Mouse (Mus musculus) olfactory bulb, adult 2 months (tissue): ENCODE data around the gene S100a14. TPM values are rescaled to one million over a fixed set of nuclear protein-coding genes. Genes with fewer than 3 reads are reported as not detected.

ENCODE experiments used
- H3K27ac ChIP-seq: fragments of 200-500 bp; 2 replicates; pipeline ENCODE4 v1.5.1; 2012; ENCODE audit warnings: low read depth, low read length; ENCODE audit not compliant: insufficient read depth
- H3K4me1 ChIP-seq: fragments of 200-500 bp; 2 replicates; pipeline ENCODE4 v1.6.1; 2012; ENCODE audit warnings: low read length; ENCODE audit not compliant: control insufficient read depth, insufficient read depth
- H3K4me3 ChIP-seq: fragments of 200-500 bp; 2 replicates; pipeline ENCODE4 v1.5.1; 2012; ENCODE audit warnings: mild to moderate bottlenecking, low read depth, low read length, moderate library complexity; ENCODE audit not compliant: insufficient read depth
- CTCF ChIP-seq: fragments of 200-500 bp; IDR thresholded peaks from 2 replicates; pipeline ENCODE4 v1.5.1; 2012; ENCODE audit warnings: low read depth, mild to moderate bottlenecking, low read length, moderate library complexity; ENCODE audit not compliant: insufficient read depth
- POLR2A ChIP-seq: fragments of 200-500 bp; IDR thresholded peaks from 2 replicates; pipeline ENCODE4 v1.6.1; 2012; ENCODE audit warnings: mild to moderate bottlenecking, low read depth, low read length, moderate library complexity; ENCODE audit not compliant: insufficient read depth
- WGBS: fragments of 180-500 bp; shearing (Covaris S2); methylation state at CpG from one replicate; pipeline ENCODE4 v1.1.7; 2018; 5-methylcytosine and 5-hydroxymethylcytosine counted together
- polyA plus RNA-seq: library from polyadenylated mRNA; stranded (reverse); fragments of >200 nt; gene quantifications from 2 replicates; pipeline ENCODE4 v1.2.4, GENCODE M21; 2012; ENCODE audit warnings: low replicate concordance; ENCODE audit not compliant: missing spikeins, insufficient read depth, insufficient read length

Gene S100a14
- polyA plus RNA-seq, 1 experiment: not detected

DNA sequence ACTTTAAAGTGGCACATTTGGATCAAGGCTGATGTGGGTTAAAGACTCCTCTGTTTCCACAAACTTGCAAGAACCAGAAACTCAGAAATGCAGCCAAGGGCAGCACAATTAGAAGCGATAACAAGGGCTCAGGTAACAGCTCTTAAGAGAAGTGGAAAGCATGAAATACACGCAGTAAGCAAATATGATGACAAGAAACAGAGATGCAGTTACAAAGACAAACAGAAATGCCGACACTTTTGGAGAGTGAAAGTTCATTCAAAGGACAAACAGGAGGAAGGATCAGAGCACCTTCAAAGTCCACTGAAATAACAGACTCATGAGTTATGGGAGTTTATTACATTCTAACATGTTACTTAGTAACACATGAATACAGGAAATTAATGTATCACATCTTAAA is 20.3 kb upstream of the S100a14 start:
- Histone ChIP-seq H3K27ac (no peak overlapping the region), H3K4me3 (no peak overlapping the region), H3K4me1 (peaks cover 4% of the 10 kb centered on the region)
- WGBS: 62% methylated on average over 3 of the region's 3 CpGs
- no peak for TF ChIP-seq CTCF

DNA sequence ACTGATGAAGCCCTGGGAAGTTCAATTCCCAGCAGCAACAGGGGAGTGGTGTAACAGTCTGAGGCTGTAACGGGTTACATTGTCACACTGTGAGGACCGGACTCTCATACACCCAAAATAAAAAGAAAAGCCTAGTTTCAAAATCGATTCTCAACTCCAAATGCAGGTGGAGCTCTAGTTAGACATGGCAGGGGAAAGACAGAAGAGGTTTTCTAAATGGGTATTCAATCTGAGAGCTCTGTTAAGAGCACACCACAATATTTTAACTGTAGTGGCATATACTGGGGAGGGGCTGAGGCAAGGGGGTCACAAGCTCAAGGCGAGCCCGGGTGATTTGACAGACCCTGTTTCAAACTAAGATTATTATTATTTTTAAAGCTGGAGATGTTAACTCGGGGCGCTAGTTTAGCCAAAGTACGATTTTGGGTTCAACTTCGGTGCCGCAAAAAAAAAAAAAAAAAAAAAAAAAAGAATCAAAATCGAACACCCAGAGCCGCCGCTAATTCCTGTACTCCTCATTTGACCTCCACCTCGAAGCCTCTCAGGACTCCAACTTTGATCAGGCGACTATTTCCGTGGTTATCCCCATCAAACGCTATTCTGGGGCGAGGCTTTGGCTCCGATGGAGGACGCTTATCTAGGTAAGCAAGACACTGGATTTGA is 18.2 kb upstream of the S100a14 start:
- WGBS: under 1% methylated on average over 20 of the region's 20 CpGs
- Histone ChIP-seq H3K27ac (peak overlapping the region; percentile 88), H3K4me3 (peak overlapping the region; percentile 99), H3K4me1 (peaks cover 4% of the 10 kb centered on the region)
- TF ChIP-seq CTCF (no peak), POLR2A (no peak)

GRCm38 (mm10) chr3:90508950-90509746 is 17.5 kb upstream of the S100a14 start, which contains the start of gene Chtop:
Gene Chtop (minus strand): TSS chr3:90509498.
- Histone ChIP-seq H3K4me1 (peaks cover 9% of the 10 kb centered on the region), H3K27ac (peak within 1 kb of the TSS; percentile 88), H3K4me3 (peak within 1 kb of the TSS; percentile 99)
- WGBS: under 1% methylated on average over 66 of the region's 66 CpGs
- TF ChIP-seq CTCF (no peak), POLR2A (no peak)

- 8% methylated on average over 2 of the region's 2 CpGs for WGBS
- Histone ChIP-seq H3K4me3 (peak overlapping the region; percentile 99; the same call in 1 of the 2 replicates), H3K4me1 (peaks cover 14% of the 10 kb centered on the region), H3K27ac (peak overlapping the region; percentile 56; the same call in 1 of the 2 replicates)
- no peak for TF ChIP-seq CTCF
- TF ChIP-seq POLR2A: no peak
These were observed 16.9 kb upstream of the S100a14 start for GRCm38 (mm10) chr3:90509747-90510123.

GRCm38 (mm10) chr3:90512276-90512675 is 14.4 kb upstream of the S100a14 start:
- H3K4me1 ChIP-seq: peaks cover 17% of the 10 kb centered on the region
- TF ChIP-seq CTCF: no peak
- no peak for TF ChIP-seq POLR2A
- 93% methylated on average over 5 of the region's 5 CpGs for WGBS
- no peak overlapping the region for H3K27ac ChIP-seq
- no peak overlapping the region for H3K4me3 ChIP-seq

DNA sequence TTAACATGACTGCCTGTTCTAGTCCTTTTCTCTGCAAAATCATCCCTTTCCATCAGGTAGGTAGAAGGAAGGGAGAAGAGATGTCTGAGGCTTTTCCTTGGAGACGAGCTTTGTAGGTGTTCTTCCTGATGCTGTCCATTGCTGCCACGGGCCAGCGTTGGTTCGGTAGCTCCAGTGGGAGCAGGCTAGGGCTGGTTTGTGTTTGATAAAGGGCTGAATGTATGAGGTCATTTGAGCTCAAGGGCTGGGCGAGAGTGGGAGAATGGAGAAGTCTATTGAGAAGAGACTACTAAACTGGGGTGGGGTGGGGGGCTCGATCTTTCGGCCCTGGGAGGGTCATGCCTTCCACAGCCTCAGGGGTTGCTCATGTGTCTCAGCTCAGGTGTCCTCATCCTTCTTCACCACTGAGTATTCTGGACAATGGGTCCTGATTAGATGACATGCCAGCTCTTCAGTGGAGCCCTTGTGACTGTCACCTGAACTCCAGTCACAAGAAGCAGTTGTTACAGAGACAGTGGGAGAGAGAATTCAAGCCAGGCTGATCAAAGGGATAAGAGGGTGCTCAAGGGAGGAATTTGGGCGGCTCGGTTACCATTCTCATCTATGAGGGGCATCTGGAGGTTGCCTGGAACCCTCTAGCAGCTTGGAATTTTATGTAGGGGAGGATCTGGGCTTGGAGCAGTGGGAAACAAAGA is 13.6 kb upstream of the S100a14 start:
- H3K4me1 ChIP-seq: peaks cover 15% of the 10 kb centered on the region
- TF ChIP-seq POLR2A: no peak
- no peak for TF ChIP-seq CTCF
- no peak overlapping the region for H3K4me3 ChIP-seq
- WGBS: 84% methylated on average over 9 of the region's 9 CpGs
- no peak overlapping the region for H3K27ac ChIP-seq

GRCm38 (mm10) chr3:90513796-90514590 is 12.7 kb upstream of the S100a14 start, which contains the start of the genes S100a1 and S100a13:
Gene S100a1 (minus strand): TSS chr3:90514392.
Gene S100a13 (plus strand): TSS chr3:90514435.
- Histone ChIP-seq H3K4me1 (peaks cover 15% of the 10 kb centered on the region), H3K27ac (peak within 1 kb of the TSS; percentile 36; the same call in 1 of the 2 replicates), H3K4me3 (peak within 1 kb of the TSS; percentile 40)
- TF ChIP-seq CTCF (no peak), POLR2A (no peak)
- 11% methylated on average over 25 of the region's 25 CpGs for WGBS

- peak overlapping the region; percentile 40 for H3K4me3 ChIP-seq
- H3K27ac ChIP-seq: peak overlapping the region; percentile 36; the same call in 1 of the 2 replicates
- no peak for TF ChIP-seq POLR2A
- TF ChIP-seq CTCF: no peak
- peaks cover 15% of the 10 kb centered on the region for H3K4me1 ChIP-seq
- WGBS: 3% methylated on average over 10 of the region's 10 CpGs
These were observed 12.0 kb upstream of the S100a14 start for GRCm38 (mm10) chr3:90514691-90515090.
